Mouse (Mus musculus): ENCODE results near the gene Ung. TPM values are rescaled to one million over a fixed set of nuclear protein-coding genes. Genes with fewer than 3 reads are reported as not detected.

The Ung gene
- polyA plus RNA-seq, 1 experiment from 2014 or later: 5.4 TPM

DNA sequence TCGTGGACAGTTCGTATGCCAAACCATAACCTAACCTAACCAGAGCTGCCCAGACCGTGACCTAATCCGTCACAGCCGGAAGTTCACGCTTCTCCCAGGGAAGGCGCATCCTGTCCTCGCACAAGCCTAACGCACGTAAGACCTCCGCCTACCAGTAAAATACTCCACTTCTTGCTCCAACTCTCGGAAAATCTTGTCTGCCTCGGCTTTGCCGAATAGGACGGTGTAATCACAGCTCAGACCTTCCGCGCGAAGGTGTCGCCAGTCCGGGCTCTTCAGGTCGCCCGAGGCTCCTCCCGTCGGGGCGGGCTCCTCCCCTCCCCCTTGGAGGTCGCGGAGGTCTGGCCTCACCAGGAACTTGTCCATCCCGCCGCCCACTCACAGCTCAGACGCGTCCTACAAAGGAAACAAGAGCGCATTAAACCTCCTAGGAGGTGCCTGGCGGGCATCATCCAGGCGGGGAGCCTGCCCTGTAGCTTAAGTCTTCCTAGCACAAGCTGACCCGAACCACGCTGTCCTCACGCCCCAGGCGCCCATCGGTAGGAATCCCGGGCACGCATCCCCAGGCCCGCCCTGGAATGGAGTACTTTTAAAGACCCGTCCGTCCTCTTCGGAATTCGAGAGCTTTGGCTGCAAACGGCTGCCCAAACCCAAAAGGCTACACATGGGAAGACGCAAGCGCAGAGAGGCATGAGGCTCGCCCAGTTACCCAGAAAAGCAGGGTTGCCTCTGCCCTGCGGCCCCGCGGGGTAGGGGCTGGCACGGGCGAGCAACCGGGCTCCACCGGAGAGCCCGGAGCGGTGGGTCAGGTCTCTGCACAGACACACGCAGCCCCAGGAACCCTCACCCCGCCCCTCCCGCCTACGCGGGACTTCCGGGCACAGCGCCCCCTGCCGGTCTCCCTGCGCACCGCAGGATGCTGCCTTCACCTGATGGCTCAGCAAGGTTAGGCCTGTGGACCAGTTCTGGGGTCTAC is 2.5 kb upstream of the Ung start, which contains the start of gene Alkbh2:
Alkbh2 (minus strand) TSS at position 845 of the 976 bp plus-strand sequence.
- WGBS: under 1% methylated on average over 69 of the region's 69 CpGs
- H3K36me3 ChIP-seq (ENCODE audit: control insufficient read depth, insufficient read depth, low read length): peaks cover 24% of the 10 kb centered on the region

DNA sequence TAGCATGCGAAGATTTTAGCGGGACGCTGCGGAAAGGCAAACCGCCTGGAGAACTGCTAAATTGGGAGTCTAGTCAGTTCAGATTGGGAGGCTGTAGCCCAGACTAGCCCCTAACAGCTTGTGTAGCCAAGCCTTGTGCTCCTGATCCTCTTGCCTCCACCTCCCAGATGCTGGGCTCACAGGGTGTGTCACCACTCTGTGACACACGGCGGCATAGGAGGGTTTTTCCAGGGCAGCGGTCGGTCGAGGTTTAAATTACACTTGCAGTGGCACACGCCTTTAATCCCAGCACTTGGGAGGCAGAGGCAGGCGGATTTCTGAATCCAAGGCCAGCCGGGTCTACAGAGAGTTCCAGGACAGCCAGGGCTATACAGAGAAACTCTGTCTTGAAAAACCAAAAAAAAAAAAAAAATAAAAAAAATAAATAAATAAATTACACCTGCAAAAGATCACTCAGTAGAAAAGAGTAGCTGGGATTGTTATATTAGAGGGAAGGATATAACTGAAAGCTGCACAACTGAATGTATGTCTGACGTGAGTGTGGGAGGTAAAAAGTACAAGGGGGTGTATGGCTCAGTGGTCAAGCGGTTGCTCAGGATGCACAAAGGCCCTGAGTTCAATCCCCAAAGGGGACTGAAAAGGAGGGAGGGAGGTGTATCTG is 506 bp upstream of the Ung start:
- H3K4me2 ChIP-seq (ENCODE audit: low read length): peak overlapping the region; percentile 90
- H3K4me1 ChIP-seq (ENCODE audit: control insufficient read depth, insufficient read depth, low read length): no peaks in the 10 kb centered on the region
- H3K4me3 ChIP-seq (replicated peaks; ENCODE audit: low read depth, low read length): peak overlapping the region; percentile 74
- ATAC-seq (ENCODE audit: low FRiP score, low TSS enrichment) (no peak), DNase-seq (no peak)
- H3K9ac ChIP-seq (replicated peaks; ENCODE audit: low read length): no peak overlapping the region
- no peak overlapping the region for H3K27ac ChIP-seq (replicated peaks; ENCODE audit: low read depth, low read length)
- H3K9me3 ChIP-seq (ENCODE audit: control insufficient read depth, low read length): no peaks in the 10 kb centered on the region
- 79% methylated on average over 15 of the region's 15 CpGs for WGBS
- no peaks in the 10 kb centered on the region for H3K27me3 ChIP-seq (ENCODE audit: control insufficient read depth, insufficient read depth, low read length)
- H3K36me3 ChIP-seq (ENCODE audit: control insufficient read depth, insufficient read depth, low read length): 0 out of 2 replicates have a peak, but pooled peaks cover 5% of the 10 kb centered on the region

More for the DNA sequence above, 2.5 kb upstream of the Ung start, which contains the start of gene Alkbh2:
- peak; percentile 44; the same call in 1 of the 2 replicates for ATAC-seq (ENCODE audit: low FRiP score, low TSS enrichment)
- H3K9ac ChIP-seq (replicated peaks; ENCODE audit: low read length): peak within 1 kb of the TSS; percentile 55
- peak within 1 kb of the TSS; percentile 58 for H3K4me3 ChIP-seq (replicated peaks; ENCODE audit: low read depth, low read length)
- no peaks in the 10 kb centered on the region for H3K9me3 ChIP-seq (ENCODE audit: control insufficient read depth, low read length)
- peak; percentile 93 for DNase-seq
- H3K27ac ChIP-seq (replicated peaks; ENCODE audit: low read depth, low read length): peak within 1 kb of the TSS; percentile 83
- H3K4me2 ChIP-seq (ENCODE audit: low read length): peak within 1 kb of the TSS; percentile 98
- no peaks in the 10 kb centered on the region for H3K4me1 ChIP-seq (ENCODE audit: control insufficient read depth, insufficient read depth, low read length)
- H3K27me3 ChIP-seq (ENCODE audit: control insufficient read depth, insufficient read depth, low read length): no peaks in the 10 kb centered on the region

DNA sequence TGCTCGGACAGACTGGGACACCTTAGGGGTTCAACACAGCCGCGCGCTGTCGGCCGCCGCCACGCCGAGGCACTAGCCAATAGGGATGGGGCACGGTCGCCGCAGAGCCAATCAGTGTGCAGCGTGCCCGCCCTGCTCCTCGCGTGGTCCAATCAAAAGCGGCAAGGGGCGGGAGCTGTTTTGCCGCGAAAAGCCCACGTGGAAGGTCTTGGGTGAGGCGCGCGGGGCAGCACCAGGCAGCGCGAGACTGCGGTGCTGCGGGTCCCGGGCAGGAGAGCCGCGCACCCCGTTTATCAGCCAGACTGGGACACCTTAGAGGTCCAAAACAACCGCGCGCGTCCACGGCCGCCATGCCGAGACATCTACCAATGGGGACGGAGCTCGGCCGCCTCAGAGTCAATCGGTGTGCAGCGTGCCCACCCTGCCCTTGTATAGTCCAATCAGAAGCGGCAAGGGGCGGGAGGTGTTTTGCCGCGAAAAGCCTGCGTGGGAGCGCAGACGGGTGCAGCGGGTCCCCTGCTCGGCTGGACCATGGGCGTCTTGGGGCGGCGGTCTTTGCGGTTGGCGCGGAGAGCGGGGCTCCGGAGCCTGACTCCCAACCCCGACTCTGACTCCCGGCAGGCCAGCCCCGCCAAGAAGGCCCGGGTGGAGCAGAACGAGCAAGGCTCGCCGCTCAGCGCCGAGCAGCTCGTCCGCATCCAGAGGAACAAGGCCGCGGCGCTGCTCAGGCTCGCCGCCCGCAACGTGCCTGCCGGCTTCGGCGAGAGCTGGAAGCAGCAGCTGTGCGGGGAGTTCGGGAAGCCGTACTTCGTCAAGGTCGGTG is 723 bp downstream of the Ung start:
- peak overlapping the region; percentile 90 for H3K4me2 ChIP-seq (ENCODE audit: low read length)
- peak overlapping the region; percentile 52; the same call in 1 of the 2 replicates for H3K27ac ChIP-seq (replicated peaks; ENCODE audit: low read depth, low read length)
- DNase-seq (peak; percentile 95), ATAC-seq (ENCODE audit: low FRiP score, low TSS enrichment) (peak; percentile 98)
- WGBS: under 1% methylated on average over 87 of the region's 87 CpGs
- H3K36me3 ChIP-seq (ENCODE audit: control insufficient read depth, insufficient read depth, low read length): no peaks in the 10 kb centered on the region
- no peaks in the 10 kb centered on the region for H3K9me3 ChIP-seq (ENCODE audit: control insufficient read depth, low read length)
- H3K4me3 ChIP-seq (replicated peaks; ENCODE audit: low read depth, low read length): peak overlapping the region; percentile 74
- H3K27me3 ChIP-seq (ENCODE audit: control insufficient read depth, insufficient read depth, low read length): no peaks in the 10 kb centered on the region
- H3K4me1 ChIP-seq (ENCODE audit: control insufficient read depth, insufficient read depth, low read length): no peaks in the 10 kb centered on the region
- H3K9ac ChIP-seq (replicated peaks; ENCODE audit: low read length): peak overlapping the region; percentile 51

DNA sequence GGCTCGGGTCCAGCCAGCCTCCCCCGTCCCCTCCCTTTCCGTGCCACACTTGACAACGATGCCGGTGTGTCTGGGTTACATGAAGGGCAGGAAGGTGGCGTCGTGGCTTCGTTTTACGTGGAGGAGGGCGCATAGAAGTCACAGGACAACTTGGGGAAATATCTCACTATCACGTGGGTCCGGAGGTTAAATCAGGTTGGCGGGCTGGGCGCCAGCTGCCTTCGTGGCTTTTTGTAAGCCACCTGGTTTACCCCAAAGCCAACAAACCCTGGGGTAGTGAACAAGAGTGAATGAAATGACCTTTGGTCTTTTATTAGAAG is 1.3 kb downstream of the Ung start:
- H3K36me3 ChIP-seq (ENCODE audit: control insufficient read depth, insufficient read depth, low read length): no peaks in the 10 kb centered on the region
- no peak for ATAC-seq (ENCODE audit: low FRiP score, low TSS enrichment)
- peak; percentile 30 for DNase-seq
- no peaks in the 10 kb centered on the region for H3K4me1 ChIP-seq (ENCODE audit: control insufficient read depth, insufficient read depth, low read length)
- H3K9ac ChIP-seq (replicated peaks; ENCODE audit: low read length): peak overlapping the region; percentile 51; the same call in 1 of the 2 replicates
- WGBS: under 1% methylated on average over 15 of the region's 15 CpGs
- no peaks in the 10 kb centered on the region for H3K9me3 ChIP-seq (ENCODE audit: control insufficient read depth, low read length)
- peak overlapping the region; percentile 74 for H3K4me3 ChIP-seq (replicated peaks; ENCODE audit: low read depth, low read length)
- H3K27ac ChIP-seq (replicated peaks; ENCODE audit: low read depth, low read length): peak overlapping the region; percentile 52; the same call in 1 of the 2 replicates
- peak overlapping the region; percentile 90 for H3K4me2 ChIP-seq (ENCODE audit: low read length)
- no peaks in the 10 kb centered on the region for H3K27me3 ChIP-seq (ENCODE audit: control insufficient read depth, insufficient read depth, low read length)

DNA sequence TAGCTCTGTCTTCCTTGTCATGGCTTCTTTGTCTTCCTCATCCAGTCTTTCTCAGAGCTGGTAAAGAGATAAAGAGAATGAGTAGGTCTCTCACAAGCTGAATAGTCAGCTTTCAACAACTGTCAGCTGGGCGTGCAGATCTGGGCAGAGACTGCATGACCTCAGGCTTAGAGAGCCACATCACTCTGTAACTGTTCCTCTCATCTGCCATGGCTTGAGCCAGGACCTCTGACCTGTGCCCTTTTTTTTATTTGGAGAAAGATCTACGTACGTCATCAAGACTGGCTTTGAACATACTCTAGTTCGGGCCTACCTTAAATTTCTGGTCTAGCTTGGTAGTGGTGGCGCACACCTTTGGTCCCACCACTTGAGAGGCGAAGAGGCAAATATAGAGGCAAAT is 2.7 kb downstream of the Ung start:
- WGBS: 82% methylated on average over 6 of the region's 6 CpGs
- H3K27ac ChIP-seq (replicated peaks; ENCODE audit: low read depth, low read length): no peak overlapping the region
- H3K4me3 ChIP-seq (replicated peaks; ENCODE audit: low read depth, low read length): no peak overlapping the region
- no peak overlapping the region for H3K9ac ChIP-seq (replicated peaks; ENCODE audit: low read length)
- H3K4me2 ChIP-seq (ENCODE audit: low read length): no peak overlapping the region
- H3K4me1 ChIP-seq (ENCODE audit: control insufficient read depth, insufficient read depth, low read length): no peaks in the 10 kb centered on the region
- no peaks in the 10 kb centered on the region for H3K36me3 ChIP-seq (ENCODE audit: control insufficient read depth, insufficient read depth, low read length)
- no peaks in the 10 kb centered on the region for H3K27me3 ChIP-seq (ENCODE audit: control insufficient read depth, insufficient read depth, low read length)
- no peak for DNase-seq
- no peak for ATAC-seq (ENCODE audit: low FRiP score, low TSS enrichment)
- no peaks in the 10 kb centered on the region for H3K9me3 ChIP-seq (ENCODE audit: control insufficient read depth, low read length)

DNA sequence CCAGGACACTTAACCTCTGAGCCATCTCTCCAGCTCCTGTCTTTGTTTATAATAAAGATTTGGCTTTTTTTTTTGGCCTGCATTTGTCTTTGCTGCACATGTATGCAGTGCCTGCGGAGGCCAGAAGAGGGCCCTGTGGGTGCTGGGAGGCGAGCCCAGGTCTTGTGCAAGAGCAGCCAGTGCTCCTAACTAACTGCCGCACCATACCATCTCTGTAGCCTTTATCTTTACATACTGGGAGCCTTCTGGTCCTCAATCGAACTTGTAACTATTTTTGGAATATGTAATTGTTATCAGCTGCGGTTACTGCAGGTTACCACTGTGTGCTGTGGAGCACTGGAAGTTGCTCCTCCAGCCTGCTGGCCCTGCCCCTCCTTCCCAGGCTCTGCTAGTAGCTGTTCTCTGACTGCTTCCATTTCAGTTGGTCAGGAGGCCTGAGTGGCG is 3.9 kb downstream of the Ung start:
- Histone ChIP-seq H3K4me3 (replicated peaks; ENCODE audit: low read depth, low read length) (no peak overlapping the region), H3K27ac (replicated peaks; ENCODE audit: low read depth, low read length) (no peak overlapping the region), H3K36me3 (ENCODE audit: control insufficient read depth, insufficient read depth, low read length) (no peaks in the 10 kb centered on the region), H3K9ac (replicated peaks; ENCODE audit: low read length) (no peak overlapping the region), H3K4me2 (ENCODE audit: low read length) (no peak overlapping the region), H3K4me1 (ENCODE audit: control insufficient read depth, insufficient read depth, low read length) (peaks cover under 1% of the 10 kb centered on the region; the same call in 1 of the 2 replicates), H3K9me3 (ENCODE audit: control insufficient read depth, low read length) (no peaks in the 10 kb centered on the region), H3K27me3 (ENCODE audit: control insufficient read depth, insufficient read depth, low read length) (no peaks in the 10 kb centered on the region)
- DNase-seq: peak; percentile 37
- no peak for ATAC-seq (ENCODE audit: low FRiP score, low TSS enrichment)
- 69% methylated on average over 6 of the region's 6 CpGs for WGBS

DNA sequence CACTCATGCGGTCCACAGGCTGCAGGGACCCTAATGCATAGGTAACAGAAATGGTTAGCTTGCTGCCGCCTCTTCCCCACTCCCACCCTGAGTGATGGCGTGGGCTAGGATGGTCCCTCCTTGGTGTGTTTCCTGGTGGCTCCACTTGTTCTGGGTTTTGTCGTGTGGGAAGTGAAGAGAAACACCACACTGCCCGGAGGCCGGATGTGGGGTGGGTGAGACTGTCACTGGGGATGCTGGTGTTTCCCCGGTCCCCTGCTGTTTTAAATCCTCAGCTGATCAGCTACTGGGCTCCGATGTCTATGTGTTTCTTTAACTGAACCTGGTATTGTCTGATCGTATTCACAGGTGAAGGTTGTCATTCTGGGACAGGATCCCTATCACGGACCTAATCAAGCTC is 5.3 kb downstream of the Ung start:
- no peaks in the 10 kb centered on the region for H3K9me3 ChIP-seq (ENCODE audit: control insufficient read depth, low read length)
- no peak overlapping the region for H3K4me2 ChIP-seq (ENCODE audit: low read length)
- H3K4me1 ChIP-seq (ENCODE audit: control insufficient read depth, insufficient read depth, low read length): peaks cover 10% of the 10 kb centered on the region; the same call in 1 of the 2 replicates
- H3K4me3 ChIP-seq (replicated peaks; ENCODE audit: low read depth, low read length): no peak overlapping the region
- H3K9ac ChIP-seq (replicated peaks; ENCODE audit: low read length): no peak overlapping the region
- no peak overlapping the region for H3K27ac ChIP-seq (replicated peaks; ENCODE audit: low read depth, low read length)
- H3K36me3 ChIP-seq (ENCODE audit: control insufficient read depth, insufficient read depth, low read length): no peaks in the 10 kb centered on the region
- 90% methylated on average over 10 of the region's 10 CpGs for WGBS
- H3K27me3 ChIP-seq (ENCODE audit: control insufficient read depth, insufficient read depth, low read length): no peaks in the 10 kb centered on the region
- ATAC-seq (ENCODE audit: low FRiP score, low TSS enrichment): no peak
- DNase-seq: no peak

All from midbrain, embryonic 14.5 days (tissue).